Mouse (Mus musculus): Measurements from ENCODE around the gene Insl6. TPM values are rescaled to one million over a fixed set of nuclear protein-coding genes. Genes with fewer than 3 reads are reported as not detected.

Gene Insl6
- 6.6 and 7.9 TPM in 2 replicates for polyA plus RNA-seq (2015; fragmentation: Nextera tagmentation; extraction: Ambion mirVana)

- WGBS: 2% methylated on average over 31 of the region's 31 CpGs
- peaks cover 6% of the 10 kb centered on the region; the same call in 1 of the 2 replicates for H3K4me1 ChIP-seq
- peak within 1 kb of the TSS; percentile 43 for H3K4me3 ChIP-seq
- H3K36me3 ChIP-seq: no peaks in the 10 kb centered on the region
- H3K27ac ChIP-seq: no peak within 1 kb of the TSS
- H3K9me3 ChIP-seq: no peaks in the 10 kb centered on the region
- H3K27me3 ChIP-seq: no peaks in the 10 kb centered on the region
- peak; percentile 79 for ATAC-seq (ENCODE audit: insufficient number of reproducible peaks, insufficient read depth, low FRiP score, low TSS enrichment, low read depth)
- peak within 1 kb of the TSS; percentile 53 for H3K9ac ChIP-seq
- H3K4me2 ChIP-seq: peak within 1 kb of the TSS; percentile 59
Observed at GRCm38 (mm10) chr19:29325053-29325851, at the start of gene Insl6. Gene Insl6 (minus strand): TSS chr19:29325356.

- ATAC-seq (ENCODE audit: insufficient number of reproducible peaks, insufficient read depth, low FRiP score, low TSS enrichment, low read depth): no peak
- Histone ChIP-seq H3K9ac (no peak overlapping the region), H3K9me3 (no peaks in the 10 kb centered on the region), H3K27me3 (no peaks in the 10 kb centered on the region), H3K27ac (no peak overlapping the region), H3K4me1 (no peaks in the 10 kb centered on the region), H3K4me3 (no peak overlapping the region), H3K36me3 (no peaks in the 10 kb centered on the region), H3K4me2 (no peak overlapping the region)
- 91% methylated on average over 9 of the region's 9 CpGs for WGBS
Observed at GRCm38 (mm10) chr19:29374947-29375346, 49.8 kb upstream of the Insl6 start.

- Histone ChIP-seq H3K27me3 (no peaks in the 10 kb centered on the region), H3K36me3 (no peaks in the 10 kb centered on the region), H3K4me3 (peak overlapping the region; percentile 12; the same call in 1 of the 2 replicates), H3K4me2 (peak overlapping the region; percentile 41), H3K9me3 (no peaks in the 10 kb centered on the region), H3K4me1 (no peaks in the 10 kb centered on the region), H3K27ac (no peak overlapping the region), H3K9ac (peak overlapping the region; percentile 52)
- WGBS: 35% methylated on average over 11 of the region's 11 CpGs
- ATAC-seq (ENCODE audit: insufficient number of reproducible peaks, insufficient read depth, low FRiP score, low TSS enrichment, low read depth): no peak
Observed at GRCm38 (mm10) chr19:29373438-29373837, 48.3 kb upstream of the Insl6 start.

GRCm38 (mm10) chr19:29372621-29373020 lies 47.5 kb upstream of the Insl6 start:
- Histone ChIP-seq H3K4me1 (no peaks in the 10 kb centered on the region), H3K27me3 (peaks cover 3% of the 10 kb centered on the region; the same call in 1 of the 2 replicates), H3K27ac (no peak overlapping the region), H3K4me3 (no peak overlapping the region), H3K9me3 (no peaks in the 10 kb centered on the region), H3K4me2 (no peak overlapping the region), H3K9ac (no peak overlapping the region), H3K36me3 (no peaks in the 10 kb centered on the region)
- 82% methylated on average over 3 of the region's 3 CpGs for WGBS
- ATAC-seq (ENCODE audit: insufficient number of reproducible peaks, insufficient read depth, low FRiP score, low TSS enrichment, low read depth): no peak

- no peak for ATAC-seq (ENCODE audit: insufficient number of reproducible peaks, insufficient read depth, low FRiP score, low TSS enrichment, low read depth)
- Histone ChIP-seq H3K27me3 (peaks cover 3% of the 10 kb centered on the region; the same call in 1 of the 2 replicates), H3K36me3 (no peaks in the 10 kb centered on the region), H3K9ac (no peak overlapping the region), H3K27ac (no peak overlapping the region), H3K4me3 (no peak overlapping the region), H3K4me2 (peak overlapping the region; percentile 7; the same call in 1 of the 2 replicates), H3K9me3 (no peaks in the 10 kb centered on the region), H3K4me1 (peaks cover 4% of the 10 kb centered on the region; the same call in 1 of the 2 replicates)
- WGBS: 52% methylated on average over 4 of the region's 4 CpGs
Observed at GRCm38 (mm10) chr19:29372138-29372537, 47.0 kb upstream of the Insl6 start.

GRCm38 (mm10) chr19:29371284-29372081 lies 46.3 kb upstream of the Insl6 start:
- Histone ChIP-seq H3K9me3 (no peaks in the 10 kb centered on the region), H3K36me3 (no peaks in the 10 kb centered on the region), H3K27ac (no peak overlapping the region), H3K4me1 (peaks cover 7% of the 10 kb centered on the region), H3K9ac (no peak overlapping the region), H3K4me2 (peak overlapping the region; percentile 7; the same call in 1 of the 2 replicates), H3K4me3 (no peak overlapping the region), H3K27me3 (peaks cover 3% of the 10 kb centered on the region; the same call in 1 of the 2 replicates)
- 84% methylated on average over 18 of the region's 18 CpGs for WGBS
- ATAC-seq (ENCODE audit: insufficient number of reproducible peaks, insufficient read depth, low FRiP score, low TSS enrichment, low read depth): no peak

- H3K27ac ChIP-seq: no peak overlapping the region
- H3K27me3 ChIP-seq: peaks cover 3% of the 10 kb centered on the region; the same call in 1 of the 2 replicates
- peaks cover 8% of the 10 kb centered on the region for H3K4me1 ChIP-seq
- no peaks in the 10 kb centered on the region for H3K36me3 ChIP-seq
- no peak for ATAC-seq (ENCODE audit: insufficient number of reproducible peaks, insufficient read depth, low FRiP score, low TSS enrichment, low read depth)
- no peak overlapping the region for H3K9ac ChIP-seq
- H3K9me3 ChIP-seq: no peaks in the 10 kb centered on the region
- H3K4me2 ChIP-seq: no peak overlapping the region
- no peak overlapping the region for H3K4me3 ChIP-seq
- 84% methylated on average over 7 of the region's 7 CpGs for WGBS
Observed at GRCm38 (mm10) chr19:29370545-29371283, 45.6 kb upstream of the Insl6 start.

GRCm38 (mm10) chr19:29370112-29370511 lies 45.0 kb upstream of the Insl6 start:
- ATAC-seq (ENCODE audit: insufficient number of reproducible peaks, insufficient read depth, low FRiP score, low TSS enrichment, low read depth): no peak
- Histone ChIP-seq H3K27ac (no peak overlapping the region), H3K9ac (no peak overlapping the region), H3K4me1 (peaks cover 8% of the 10 kb centered on the region), H3K9me3 (no peaks in the 10 kb centered on the region), H3K36me3 (no peaks in the 10 kb centered on the region), H3K4me2 (no peak overlapping the region), H3K4me3 (no peak overlapping the region), H3K27me3 (peaks cover 3% of the 10 kb centered on the region; the same call in 1 of the 2 replicates)
- WGBS: 68% methylated on average over 12 of the region's 12 CpGs

- Histone ChIP-seq H3K4me1 (peaks cover 8% of the 10 kb centered on the region), H3K9ac (no peak overlapping the region), H3K27ac (no peak overlapping the region), H3K36me3 (no peaks in the 10 kb centered on the region), H3K9me3 (no peaks in the 10 kb centered on the region), H3K4me2 (no peak overlapping the region), H3K4me3 (no peak overlapping the region), H3K27me3 (peaks cover 3% of the 10 kb centered on the region; the same call in 1 of the 2 replicates)
- WGBS: 73% methylated on average over 3 of the region's 3 CpGs
- ATAC-seq (ENCODE audit: insufficient number of reproducible peaks, insufficient read depth, low FRiP score, low TSS enrichment, low read depth): no peak
Observed at GRCm38 (mm10) chr19:29368671-29369309, 43.6 kb upstream of the Insl6 start.

GRCm38 (mm10) chr19:29368041-29368440 lies 42.9 kb upstream of the Insl6 start:
- Histone ChIP-seq H3K9ac (no peak overlapping the region), H3K4me2 (no peak overlapping the region), H3K27me3 (peaks cover 3% of the 10 kb centered on the region; the same call in 1 of the 2 replicates), H3K27ac (no peak overlapping the region), H3K9me3 (no peaks in the 10 kb centered on the region), H3K36me3 (no peaks in the 10 kb centered on the region), H3K4me3 (no peak overlapping the region), H3K4me1 (peaks cover 8% of the 10 kb centered on the region)
- no peak for ATAC-seq (ENCODE audit: insufficient number of reproducible peaks, insufficient read depth, low FRiP score, low TSS enrichment, low read depth)
- 88% methylated on average over 2 of the region's 2 CpGs for WGBS
